Mouse (Mus musculus) cerebellum, adult 18-20 months (tissue): ENCODE results near the gene Hist1h1c.
"Not testable (repeated sequence)": the region's sequence is repeated elsewhere in the genome, so short reads cannot be mapped to it uniquely, and the experiment has no call there.

Source experiments
- DNase-seq, 2 experiments: peaks; one replicate each; pipeline ENCODE4 v3.0.0; 2021

The Hist1h1c gene

DNA sequence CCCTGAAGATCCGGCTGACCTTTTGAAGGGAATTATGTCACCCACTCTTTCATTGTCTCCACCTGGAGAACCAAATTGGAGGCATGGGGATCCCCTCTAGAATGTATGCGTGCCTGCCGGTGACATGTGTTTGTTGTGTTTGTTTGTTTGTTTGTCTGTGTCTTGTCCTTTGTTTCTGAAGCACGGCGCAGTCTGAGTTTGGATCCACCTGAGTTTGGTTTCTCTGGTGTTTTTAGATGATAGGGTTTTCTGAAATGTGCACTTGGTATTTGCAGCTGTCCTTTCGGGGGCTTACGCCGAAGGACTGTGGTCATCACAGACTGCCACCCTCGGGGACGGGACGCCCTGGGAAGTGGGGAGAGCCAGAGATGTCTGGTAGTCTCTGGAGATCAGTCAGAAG is 21.4 kb upstream of the Hist1h1c start:
- no peak for DNase-seq

DNA sequence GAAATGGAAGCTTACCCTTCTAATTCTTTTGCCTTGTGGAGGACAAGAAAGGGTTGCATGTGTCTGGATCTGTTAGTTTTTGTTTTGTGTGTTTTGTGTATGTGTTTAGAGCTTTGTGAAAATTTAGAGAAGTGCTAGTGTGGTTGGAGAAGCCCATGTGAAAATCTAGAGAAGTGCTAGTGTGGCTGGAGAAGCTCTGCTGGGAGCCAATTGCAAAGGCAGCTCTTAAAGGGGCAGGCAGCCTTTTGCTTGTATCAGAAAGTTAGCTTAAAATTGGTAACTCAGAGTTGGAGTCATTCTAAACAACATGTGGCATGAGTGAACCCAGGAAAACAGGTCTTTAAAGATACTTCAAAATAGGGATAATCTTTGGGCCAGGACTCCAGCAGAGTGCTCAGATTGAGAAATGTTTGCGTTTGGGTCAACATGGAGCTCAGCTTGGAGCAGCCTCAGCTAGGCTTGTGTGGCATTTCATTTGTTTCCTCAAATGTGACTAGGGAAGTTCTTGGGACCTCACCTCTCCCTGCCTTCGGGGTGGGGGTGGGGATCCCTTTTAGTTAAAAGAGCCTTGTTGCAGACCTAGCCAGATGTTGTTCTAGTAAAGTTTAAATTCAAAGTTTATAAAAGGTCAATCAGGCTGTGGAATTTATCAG is 20.9 kb upstream of the Hist1h1c start:
- not testable (repeated sequence) for DNase-seq

DNA sequence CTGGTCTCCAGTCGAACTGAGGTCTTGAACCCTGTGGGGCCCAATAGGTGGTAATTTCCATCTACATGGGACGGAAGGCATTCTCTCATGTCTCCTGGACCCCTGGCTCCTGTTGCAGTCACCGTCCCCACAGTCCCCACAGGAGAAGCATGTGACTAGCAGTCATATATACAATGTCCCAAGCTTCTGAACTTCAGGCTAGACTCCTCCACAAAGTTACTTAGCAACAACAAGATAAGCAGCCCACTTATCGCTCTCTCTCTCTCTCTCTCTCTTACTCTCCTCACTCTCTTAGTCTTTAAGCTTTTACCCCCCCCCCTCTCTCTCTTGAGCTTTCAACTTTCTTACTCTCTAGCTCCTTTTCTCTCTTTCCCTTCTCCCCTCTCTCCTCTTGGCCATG is 14.4 kb upstream of the Hist1h1c start:
- no peak for DNase-seq

DNA sequence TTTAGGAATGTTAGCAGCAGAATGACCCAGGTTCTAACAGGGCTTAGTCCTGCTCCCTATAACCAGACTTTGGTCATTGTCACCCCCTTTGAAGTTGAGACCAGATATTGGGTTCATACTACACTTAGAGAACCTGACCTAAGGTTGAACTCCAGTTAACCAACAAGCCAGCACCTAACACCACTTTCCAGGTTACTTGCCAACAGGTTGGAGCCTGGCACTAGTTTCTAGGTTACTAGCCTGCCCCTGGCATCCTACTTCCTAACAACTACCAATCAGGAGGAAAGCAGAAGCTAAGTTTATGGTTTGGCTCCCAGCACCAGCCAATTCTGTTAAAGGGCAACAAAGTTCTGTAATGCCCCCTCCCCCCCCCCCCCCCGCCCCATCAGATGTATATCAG is 13.4 kb upstream of the Hist1h1c start:
- no peak for DNase-seq

DNA sequence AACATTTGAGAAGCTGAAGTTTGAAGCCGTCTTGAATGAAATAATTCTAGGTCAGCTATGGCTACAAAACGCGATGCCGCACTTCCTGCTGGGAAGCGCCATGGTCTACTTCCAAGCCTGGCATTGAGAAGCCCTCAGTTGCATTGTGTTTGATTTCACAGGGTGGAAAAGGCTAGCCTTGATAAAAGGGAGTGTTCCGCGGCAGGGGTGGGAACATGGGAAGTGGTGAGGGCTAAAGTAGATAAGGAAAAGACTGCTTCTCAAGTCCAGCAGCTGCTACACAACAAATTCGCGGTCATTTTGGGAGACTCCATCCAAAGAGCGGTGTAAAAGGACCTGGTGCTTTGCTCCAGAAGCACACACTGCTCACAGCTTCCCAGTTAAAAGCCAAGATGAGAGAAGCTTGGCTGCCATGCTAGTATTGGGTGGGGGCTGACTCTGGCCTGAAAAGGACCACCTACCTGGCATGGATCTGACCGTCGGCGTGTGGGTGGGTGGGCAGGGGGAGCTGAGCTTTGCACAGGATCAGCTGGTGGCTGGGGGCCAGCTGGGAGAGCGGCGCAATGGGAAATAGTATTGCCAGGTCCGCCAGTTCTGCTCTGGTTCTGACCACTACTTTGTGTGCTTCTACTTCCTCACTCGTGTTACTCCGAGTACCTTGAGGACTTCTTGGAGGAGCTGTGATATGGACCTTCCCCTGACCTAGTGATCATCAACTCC is 10.0 kb upstream of the Hist1h1c start:
- no peak for DNase-seq

DNA sequence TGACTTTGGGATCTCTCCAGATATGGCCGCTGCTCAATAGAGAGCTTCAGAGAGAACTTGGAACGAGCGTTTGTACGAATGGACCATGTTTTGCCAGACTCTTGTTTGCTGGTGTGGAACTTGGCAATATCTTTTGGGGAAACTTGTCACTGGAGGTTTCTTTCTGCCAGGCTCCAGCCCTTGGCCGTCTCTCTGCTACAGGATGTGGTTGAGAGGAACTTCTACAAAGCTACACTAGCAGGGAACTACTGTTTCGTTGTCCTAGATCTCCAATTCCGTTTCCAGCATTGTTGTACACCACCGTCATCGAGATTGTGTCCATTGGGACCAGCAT is 9.4 kb upstream of the Hist1h1c start:
- no peak for DNase-seq

DNA sequence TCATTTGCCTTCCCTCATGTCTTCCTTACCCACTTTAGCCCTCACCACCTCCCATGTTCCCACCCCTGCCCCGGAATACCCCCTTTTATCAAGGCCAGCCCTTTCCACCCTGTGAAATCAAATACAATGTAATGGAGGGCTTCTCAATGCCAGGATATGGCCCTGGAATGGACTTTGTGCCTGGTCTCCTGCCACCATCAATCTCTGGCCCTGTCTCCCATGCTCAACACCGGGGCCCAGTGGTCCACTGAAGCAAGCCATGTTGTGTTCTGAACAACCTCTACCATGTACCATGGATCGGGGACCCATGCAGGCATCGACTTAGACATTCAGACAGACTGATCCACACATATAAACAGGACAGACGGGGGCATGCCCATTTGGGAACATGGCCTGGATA is 8.9 kb upstream of the Hist1h1c start:
- DNase-seq, result no peak

DNA sequence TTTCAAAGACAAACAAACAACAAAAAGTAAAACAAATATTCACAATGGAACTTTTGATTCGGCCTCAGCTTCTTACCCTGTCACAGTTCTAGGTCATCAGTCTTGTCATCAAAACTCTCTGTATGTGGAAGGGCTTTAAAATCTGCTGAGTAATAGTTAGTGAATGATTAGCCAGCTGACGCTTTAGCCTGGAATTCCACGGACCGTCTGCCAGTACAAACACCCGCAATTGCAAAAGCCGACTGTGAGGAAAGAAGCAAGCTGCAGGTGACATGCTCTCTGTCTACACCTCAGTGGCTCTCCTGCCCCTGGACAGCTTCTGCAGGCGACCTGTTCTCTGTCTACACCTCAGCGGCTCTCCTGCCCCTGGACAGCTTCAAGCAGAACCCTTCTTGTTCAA is 8.1 kb upstream of the Hist1h1c start:
- DNase-seq, result no peak

DNA sequence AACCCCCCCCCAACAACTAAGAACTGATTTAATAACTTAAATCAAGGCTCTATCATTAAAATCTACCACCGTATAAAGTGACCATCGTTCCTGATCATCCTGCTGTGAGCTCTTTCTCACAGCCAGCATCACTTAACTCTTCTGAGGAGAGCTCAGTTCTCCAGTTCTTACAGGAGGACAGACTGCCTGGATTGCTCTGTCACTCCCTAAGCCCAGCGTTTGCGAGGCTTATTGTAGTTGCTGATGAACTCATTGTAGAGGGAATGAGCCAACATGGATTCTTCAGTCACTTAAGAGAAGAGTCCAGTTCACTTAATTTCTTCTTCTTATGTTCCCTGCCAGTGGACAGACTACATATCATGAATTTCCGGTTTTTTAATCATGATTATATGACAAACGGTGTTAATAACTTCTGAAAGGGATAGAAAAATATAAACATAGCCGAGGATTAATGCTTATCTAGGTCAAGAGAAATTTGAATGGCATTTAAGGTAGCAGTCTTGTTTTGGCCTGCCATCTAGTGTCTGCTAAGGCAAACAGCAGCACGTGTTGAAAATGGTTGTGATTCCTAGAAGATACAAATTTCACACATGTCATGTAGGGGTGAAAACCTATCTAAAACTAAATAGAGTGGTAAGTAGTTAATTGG is 6.3 kb upstream of the Hist1h1c start:
- DNase-seq, result peak; percentile 33 to 40

DNA sequence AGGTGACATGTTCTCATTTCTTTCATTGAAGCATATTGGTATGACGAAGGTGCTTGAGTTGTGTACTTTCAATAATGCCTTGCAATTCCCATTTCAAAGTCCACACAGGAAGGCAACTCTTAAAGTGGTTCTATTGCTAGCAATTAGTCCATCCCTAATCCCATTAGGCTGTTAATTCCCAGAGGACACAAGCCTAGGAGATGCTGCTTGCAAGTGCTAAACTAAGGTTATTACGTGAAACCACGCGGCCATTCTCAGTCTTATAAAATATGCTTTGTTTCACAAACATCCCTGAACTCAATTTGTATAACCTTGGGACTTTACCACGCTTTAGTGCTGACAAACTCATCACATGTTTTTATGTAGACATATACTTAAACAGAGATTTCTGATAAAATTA is 1.5 kb upstream of the Hist1h1c start:
- DNase-seq, result no peak

DNA sequence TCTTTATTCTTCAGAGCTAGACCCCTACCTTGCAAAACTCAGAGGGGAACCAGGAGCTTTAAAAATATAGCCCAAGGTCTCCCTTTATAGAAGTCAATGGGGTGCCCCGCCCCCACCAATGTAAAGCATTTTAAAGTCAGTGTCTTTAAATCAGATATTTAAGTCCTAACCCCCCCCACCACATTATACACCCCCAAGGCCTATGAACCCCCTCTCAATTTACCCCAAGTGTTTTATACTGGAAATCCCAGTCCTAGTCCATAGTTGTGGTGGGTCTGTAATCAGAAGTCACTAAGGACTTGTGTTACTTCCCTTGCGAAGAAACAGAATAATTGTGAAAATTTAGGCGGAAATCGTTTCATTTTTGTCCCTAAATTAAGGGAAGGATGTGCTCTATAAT is 567 bp upstream of the Hist1h1c start:
- no peak for DNase-seq

DNA sequence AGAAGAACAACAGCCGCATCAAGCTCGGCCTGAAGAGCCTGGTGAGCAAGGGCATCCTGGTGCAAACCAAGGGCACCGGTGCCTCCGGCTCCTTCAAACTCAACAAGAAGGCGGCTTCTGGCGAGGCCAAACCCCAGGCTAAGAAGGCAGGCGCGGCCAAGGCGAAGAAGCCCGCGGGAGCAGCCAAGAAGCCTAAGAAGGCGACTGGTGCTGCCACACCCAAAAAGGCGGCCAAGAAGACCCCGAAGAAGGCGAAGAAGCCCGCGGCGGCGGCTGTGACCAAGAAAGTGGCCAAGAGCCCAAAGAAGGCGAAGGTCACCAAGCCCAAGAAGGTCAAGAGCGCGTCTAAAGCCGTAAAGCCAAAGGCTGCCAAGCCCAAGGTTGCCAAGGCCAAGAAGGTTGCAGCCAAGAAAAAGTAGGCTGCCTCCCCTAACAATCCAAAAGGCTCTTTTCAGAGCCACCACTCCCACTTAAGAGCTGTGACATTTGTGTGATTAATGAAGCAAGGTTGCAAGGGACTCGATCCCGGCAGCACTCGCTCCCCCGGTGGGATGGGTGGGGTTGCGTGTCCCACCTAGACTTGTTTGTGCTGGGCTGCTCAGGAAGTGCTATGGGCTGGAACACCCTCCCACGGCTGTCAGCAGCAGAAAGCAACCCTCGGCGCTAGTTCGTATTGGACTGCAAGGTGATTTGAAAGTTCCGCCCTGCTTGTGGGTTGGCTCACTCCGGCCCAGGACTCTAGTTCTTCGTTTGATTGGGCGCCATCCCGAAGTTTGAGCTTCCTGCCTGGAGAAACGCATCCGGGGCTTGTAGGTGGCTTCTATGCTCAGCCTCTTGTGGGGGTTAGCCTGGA is 687 bp downstream of the Hist1h1c start:
- DNase-seq, result peak; percentile 84 to 94

DNA sequence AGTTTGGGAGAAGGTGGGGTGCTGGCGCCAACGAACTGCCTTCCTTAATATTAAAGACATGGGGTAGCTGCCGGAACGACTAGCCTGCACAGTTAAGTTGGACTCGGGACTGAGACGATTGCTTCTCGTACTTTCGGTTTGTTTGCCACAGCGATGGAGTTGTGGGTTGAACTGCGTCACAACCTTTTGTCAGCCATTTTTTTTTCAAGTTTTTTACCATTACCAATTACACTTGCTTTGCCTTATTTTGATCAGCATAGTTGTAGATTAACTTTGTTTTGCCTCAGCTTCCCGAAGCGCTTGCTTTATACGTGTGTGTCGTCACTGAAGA is 1.3 kb downstream of the Hist1h1c start:
- DNase-seq, result no peak

DNA sequence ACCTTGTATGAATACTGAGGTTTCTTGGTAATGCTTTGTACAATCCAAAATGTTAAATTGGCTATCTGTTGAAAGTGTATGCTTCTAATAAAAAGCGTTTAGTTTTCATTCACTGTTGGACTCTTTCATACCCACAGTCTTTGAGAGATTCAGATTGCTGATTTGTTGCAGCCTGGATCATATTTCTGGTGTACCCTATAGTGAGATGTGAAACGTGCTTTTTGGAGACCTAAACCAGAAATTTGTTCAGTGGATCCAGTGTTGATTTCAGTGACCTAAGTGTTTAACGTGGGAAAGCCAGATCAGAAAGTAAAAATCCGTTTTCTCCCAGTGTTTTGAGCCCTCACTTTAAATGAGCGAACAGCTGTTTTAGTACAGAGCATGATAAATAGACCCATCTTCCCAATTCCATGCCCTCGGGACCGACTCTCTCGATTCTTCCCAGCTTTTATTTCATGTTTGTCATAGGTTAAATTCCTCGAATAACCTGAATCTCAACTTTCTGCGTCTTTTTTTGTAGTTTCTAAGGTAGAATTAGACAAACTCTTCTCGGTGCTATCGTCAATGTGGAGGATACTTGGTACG is 1.7 kb downstream of the Hist1h1c start:
- DNase-seq, result no peak

DNA sequence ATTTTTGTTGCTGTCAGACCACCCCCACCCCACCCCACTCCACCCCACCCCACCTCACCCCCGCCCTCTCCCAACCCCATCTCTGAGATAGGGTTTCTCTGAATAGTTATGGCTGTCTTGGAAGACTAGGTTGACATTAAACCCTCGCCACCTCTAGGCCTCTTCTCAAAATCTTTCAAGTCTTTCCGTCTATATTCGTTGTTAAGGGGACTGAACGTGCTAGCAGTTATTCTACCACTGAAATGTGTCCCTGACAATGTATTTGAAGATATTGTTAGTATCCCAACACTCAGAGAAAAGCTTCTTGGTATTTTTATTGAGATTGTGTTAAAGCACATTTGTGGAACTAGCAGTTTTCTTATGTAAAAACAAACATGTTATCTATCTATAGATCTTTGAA is 2.3 kb downstream of the Hist1h1c start:
- no peak for DNase-seq

DNA sequence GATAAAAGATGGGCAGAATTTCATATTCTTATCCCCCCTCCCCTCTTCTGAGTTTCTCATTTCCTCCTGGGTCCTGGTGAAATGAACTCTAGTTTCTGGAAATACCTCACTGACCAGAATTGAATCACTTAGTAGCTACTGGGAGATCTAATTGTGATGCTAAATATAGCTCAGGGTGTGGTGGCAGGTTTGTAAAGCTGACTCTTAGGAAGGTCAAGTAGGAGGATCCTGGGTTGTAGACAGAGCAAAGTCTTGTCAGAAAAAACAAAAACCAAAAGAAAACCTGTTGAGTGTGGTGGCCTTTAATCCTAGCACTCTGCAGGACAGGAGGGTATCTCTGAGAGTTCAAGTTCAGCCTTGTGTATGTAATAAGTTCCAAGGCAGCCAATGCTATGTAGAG is 3.4 kb downstream of the Hist1h1c start:
- no peak for DNase-seq

DNA sequence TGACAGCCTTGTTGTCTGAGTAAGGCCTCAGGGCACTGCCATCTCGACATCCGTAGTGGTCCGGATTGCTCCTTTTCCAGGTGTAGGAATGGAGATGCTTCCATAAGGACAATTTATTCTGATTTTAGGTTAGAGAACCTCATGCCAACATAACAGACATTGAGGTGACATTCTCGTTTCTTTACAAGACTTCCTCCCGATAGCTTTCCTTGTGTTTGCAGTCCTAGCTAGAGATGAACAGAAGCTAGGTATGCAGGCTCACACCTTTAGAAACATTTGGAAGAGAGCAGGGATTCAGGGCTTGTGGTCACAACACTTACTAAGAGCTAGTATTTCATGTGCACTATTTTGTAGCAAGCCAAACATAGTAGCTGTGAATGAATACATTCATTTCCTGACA is 4.6 kb downstream of the Hist1h1c start:
- no peak for DNase-seq

DNA sequence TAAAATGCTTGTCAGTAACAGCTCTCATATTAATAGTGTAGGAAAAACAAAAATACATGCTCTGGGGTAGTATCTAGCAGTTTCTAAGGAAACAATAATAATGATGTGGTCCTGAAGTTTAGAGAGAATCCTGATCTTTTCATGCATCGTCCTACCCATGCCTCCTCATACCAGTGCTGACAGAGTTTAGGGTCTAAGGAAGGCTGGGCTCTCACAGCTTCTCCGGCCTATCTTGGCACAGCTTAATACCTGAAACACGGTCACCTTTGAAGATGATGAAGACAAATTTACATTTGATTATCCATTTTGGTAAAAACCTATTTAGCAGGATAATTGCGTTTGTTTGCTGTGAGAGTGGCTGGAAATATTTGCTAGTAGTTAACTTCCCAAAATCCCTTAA is 5.4 kb downstream of the Hist1h1c start:
- DNase-seq, result no peak

DNA sequence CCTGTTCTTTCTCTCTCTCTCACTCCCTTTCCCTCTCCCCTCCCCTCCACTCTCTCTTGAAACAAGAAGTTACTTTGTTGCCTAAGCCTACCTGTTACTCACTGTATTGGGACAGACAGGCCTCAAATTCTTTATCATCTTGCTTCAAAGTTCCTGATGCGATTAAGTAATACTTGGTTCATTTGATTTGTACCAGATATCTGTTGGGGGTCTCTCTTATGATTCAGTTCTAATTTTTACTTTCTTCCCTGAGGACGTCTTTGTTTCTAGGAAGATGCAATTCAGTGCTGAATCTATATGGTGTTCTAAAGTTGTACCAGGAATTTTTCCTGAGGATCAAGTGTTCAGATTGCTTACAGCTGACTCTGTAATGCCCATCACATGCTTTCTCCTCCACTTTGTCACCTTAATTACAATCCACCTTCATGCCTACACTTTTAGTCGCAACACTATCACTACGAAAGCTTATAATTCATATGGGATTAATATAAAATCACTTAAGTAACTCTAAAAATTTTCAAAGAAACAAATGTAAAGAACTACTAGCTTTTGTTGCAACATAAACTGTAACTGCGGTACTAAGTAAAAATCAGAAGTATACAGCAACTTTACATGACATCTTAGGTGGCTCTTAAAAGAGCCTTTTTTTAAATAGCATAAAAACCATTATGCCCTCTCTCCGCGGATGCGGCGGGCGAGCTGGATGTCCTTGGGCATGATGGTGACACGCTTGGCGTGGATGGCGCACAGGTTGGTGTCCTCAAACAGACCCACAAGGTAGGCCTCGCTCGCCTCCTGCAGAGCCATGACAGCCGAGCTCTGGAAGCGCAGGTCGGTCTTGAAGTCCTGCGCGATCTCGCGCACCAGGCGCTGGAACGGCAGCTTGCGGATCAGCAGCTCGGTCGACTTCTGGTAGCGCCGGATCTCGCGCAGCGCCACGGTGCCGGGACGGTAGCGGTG is 6.1 kb downstream of the Hist1h1c start:
- no peak for DNase-seq

DNA sequence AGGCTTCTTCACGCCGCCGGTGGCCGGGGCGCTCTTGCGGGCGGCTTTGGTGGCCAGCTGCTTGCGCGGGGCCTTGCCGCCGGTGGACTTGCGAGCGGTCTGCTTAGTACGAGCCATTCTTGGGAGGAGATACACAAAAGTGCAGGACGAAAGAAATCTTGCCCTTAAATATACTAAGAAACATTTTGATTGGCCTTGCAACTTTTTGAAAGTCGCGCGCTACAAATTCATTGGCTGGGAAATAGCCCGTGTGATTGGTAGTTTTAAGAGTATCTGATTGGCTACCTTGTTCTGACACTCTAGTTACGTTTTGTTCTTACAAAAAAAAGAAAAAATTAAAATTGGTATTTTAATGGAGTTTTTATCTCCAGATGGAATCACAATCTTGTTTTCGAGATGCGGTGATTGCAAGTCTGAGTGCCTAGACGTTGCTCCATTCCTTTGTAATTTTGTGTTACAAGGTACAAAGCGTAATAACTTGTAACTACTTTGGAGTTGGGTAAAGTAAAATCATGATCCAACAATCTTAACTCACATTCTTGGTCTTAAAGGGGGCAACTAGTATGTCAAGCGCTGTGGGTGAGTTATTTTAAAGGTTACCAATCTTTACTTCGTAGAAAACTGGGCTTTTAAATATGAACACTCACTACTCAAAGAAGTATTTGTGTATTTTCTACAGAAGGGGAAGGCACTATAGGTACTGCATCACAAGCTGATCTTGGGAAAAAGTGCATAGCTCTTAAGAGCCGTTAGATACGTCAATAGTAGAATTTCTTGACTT is 7.0 kb downstream of the Hist1h1c start, which contains the start of gene Hist1h3c:
TSS of gene Hist1h3c (minus strand) at position 222 of the 781 bp plus-strand sequence.
- peak; percentile 76 to 81 for DNase-seq
